Mouse (Mus musculus) hindbrain, embryonic 16.5 days (tissue): ENCODE measurements around the gene Hectd2. TPM values are rescaled to one million over a fixed set of nuclear protein-coding genes. Genes with fewer than 3 reads are reported as not detected.

Source experiments
- ATAC-seq: fragments of 200-750 bp; cut with Nextera tagmentation; 2 replicates; pipeline ENCODE4 v1.8.0; 2017; ENCODE audit warnings: moderate TSS enrichment, moderate library complexity
- H3K27ac ChIP-seq: fragments of 300-500 bp; sonication (generic); 2 replicates; pipeline ENCODE4 v1.5.1; 2014; ENCODE audit warnings: low read depth, mild to moderate bottlenecking, control low read depth, low read length, moderate library complexity
- H3K27me3 ChIP-seq: fragments of 300-500 bp; sonication (generic); replicated peaks from 2 replicates; pipeline ENCODE4 v1.6.1; 2014; ENCODE audit warnings: low read length; ENCODE audit not compliant: control insufficient read depth, insufficient read depth
- H3K36me3 ChIP-seq: fragments of 300-500 bp; sonication (generic); 2 replicates; pipeline ENCODE4 v1.6.1; 2014; ENCODE audit warnings: mild to moderate bottlenecking, low read length, moderate library complexity, mixed read lengths; ENCODE audit not compliant: control insufficient read depth, insufficient read depth
- H3K4me1 ChIP-seq: fragments of 300-500 bp; sonication (generic); 2 replicates; pipeline ENCODE4 v1.6.1; 2014; ENCODE audit warnings: low read depth, low read length; ENCODE audit not compliant: control insufficient read depth, insufficient read depth
- H3K4me2 ChIP-seq: fragments of 300-500 bp; sonication (generic); 2 replicates; pipeline ENCODE4 v1.6.1; 2014; ENCODE audit warnings: mild to moderate bottlenecking, low read length, control low read depth, moderate library complexity
- H3K4me3 ChIP-seq: fragments of 300-500 bp; sonication (generic); 2 replicates; pipeline ENCODE4 v1.5.1; 2014; ENCODE audit warnings: mild to moderate bottlenecking, low read length, control low read depth, moderate library complexity
- H3K9ac ChIP-seq: fragments of 300-500 bp; sonication (generic); 2 replicates; pipeline ENCODE4 v1.6.1; 2014; ENCODE audit warnings: low read depth, mild to moderate bottlenecking, control low read depth, low read length, moderate library complexity
- H3K9me3 ChIP-seq: fragments of 300-500 bp; sonication (generic); 2 replicates; pipeline ENCODE4 v1.6.1; 2014; ENCODE audit warnings: mild to moderate bottlenecking, low read length, moderate library complexity; ENCODE audit not compliant: control insufficient read depth
- WGBS: fragments of 180-500 bp; shearing (Covaris S2); extraction: QIAGEN DNeasy Blood & Tissue Kit; methylation state at CpG from one replicate; pipeline ENCODE4 v1.1.7; 2014; 5-methylcytosine and 5-hydroxymethylcytosine counted together
- polyA plus RNA-seq: library from polyadenylated mRNA; unstranded; fragments of >200 nt; fragmentation: Nextera tagmentation; extraction: Ambion mirVana; gene quantifications from 2 replicates; pipeline ENCODE4 v1.2.1, GENCODE M21; 2015

Gene Hectd2
- polyA plus RNA-seq, 1 experiment from 2014 or later: 8.6 TPM

- Histone ChIP-seq H3K27me3 (no peaks in the 10 kb centered on the region), H3K36me3 (no peaks in the 10 kb centered on the region), H3K4me3 (no peak overlapping the region), H3K4me2 (no peak overlapping the region), H3K9me3 (no peaks in the 10 kb centered on the region), H3K9ac (no peak overlapping the region), H3K4me1 (no peaks in the 10 kb centered on the region), H3K27ac (no peak overlapping the region)
- WGBS: 96% methylated on average over 1 of the region's 1 CpGs
- ATAC-seq: no peak
Measured at GRCm38 (mm10) chr19:36652686-36653085, 98.2 kb downstream of the Hectd2 start.

DNA sequence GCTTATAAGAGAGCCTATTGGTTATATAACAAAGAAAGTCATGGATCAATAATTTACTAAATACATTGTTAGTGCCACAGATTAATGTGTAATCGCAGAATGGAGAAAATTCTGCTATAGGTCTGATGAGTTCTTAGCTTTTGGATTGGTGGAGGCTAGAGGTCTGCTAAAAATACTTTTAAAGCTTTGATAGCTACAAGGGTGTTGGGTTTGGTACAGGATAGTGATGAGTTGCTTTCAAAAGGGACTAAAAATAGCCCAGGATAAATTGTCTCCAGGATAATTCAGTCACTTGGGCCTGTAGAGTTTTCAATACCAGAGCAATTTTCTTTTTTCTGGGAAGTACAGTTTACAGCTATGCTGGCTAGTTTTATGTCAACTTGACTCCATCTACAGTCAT is 108.3 kb downstream of the Hectd2 start:
- Histone ChIP-seq H3K27ac (no peak overlapping the region), H3K9ac (no peak overlapping the region), H3K9me3 (no peaks in the 10 kb centered on the region), H3K27me3 (no peaks in the 10 kb centered on the region), H3K4me2 (no peak overlapping the region), H3K4me1 (no peaks in the 10 kb centered on the region), H3K4me3 (no peak overlapping the region), H3K36me3 (no peaks in the 10 kb centered on the region)
- WGBS: 91% methylated on average over 1 of the region's 1 CpGs
- ATAC-seq: no peak

DNA sequence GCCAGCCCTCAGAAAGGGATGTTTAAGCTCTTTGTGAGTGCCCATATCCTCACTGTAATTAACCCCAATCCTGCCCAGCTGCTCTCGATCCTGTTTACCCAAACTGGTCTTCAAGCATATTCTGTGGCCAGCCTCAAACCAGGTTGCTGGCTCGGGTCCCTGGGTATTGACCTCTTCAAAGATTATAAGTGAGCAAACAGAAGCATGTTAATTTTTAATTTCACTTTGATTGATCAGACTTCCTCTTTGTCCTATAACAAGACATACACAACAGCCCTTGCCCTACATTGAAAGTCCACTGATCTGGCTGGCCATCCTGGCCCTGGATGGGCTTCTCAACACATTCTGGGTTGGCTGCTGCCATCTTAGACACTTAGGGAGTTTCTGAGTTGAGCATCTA is 109.5 kb downstream of the Hectd2 start:
- Histone ChIP-seq H3K4me3 (no peak overlapping the region), H3K9me3 (no peaks in the 10 kb centered on the region), H3K9ac (no peak overlapping the region), H3K27me3 (no peaks in the 10 kb centered on the region), H3K4me1 (no peaks in the 10 kb centered on the region), H3K4me2 (no peak overlapping the region), H3K27ac (no peak overlapping the region), H3K36me3 (no peaks in the 10 kb centered on the region)
- ATAC-seq: no peak
- 87% methylated on average over 2 of the region's 2 CpGs for WGBS

DNA sequence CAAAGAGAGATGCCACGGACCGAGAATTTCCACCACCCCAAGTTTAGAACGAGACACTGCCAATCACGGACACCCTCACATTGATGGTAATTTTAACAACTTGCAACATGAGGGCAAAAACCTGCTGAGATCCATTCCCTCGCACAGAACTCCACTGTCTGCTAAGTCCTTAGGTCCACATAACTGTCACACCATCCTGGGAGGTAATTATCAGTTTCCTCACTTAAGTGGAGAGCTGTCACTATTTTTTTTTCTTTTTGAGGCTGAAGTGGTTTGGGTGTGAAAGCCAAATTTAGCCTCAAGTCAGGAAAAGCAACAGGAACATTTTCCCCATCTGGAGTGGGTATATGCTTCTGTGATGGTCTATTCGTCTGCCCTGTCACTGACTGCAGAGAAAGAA is 110.0 kb downstream of the Hectd2 start:
- H3K27ac ChIP-seq: no peak overlapping the region
- 74% methylated on average over 6 of the region's 6 CpGs for WGBS
- H3K27me3 ChIP-seq: no peaks in the 10 kb centered on the region
- no peak overlapping the region for H3K4me2 ChIP-seq
- H3K36me3 ChIP-seq: no peaks in the 10 kb centered on the region
- H3K9ac ChIP-seq: no peak overlapping the region
- ATAC-seq: no peak
- no peak overlapping the region for H3K4me3 ChIP-seq
- H3K9me3 ChIP-seq: no peaks in the 10 kb centered on the region
- no peaks in the 10 kb centered on the region for H3K4me1 ChIP-seq

GRCm38 (mm10) chr19:36665206-36665605 is 110.8 kb downstream of the Hectd2 start:
- WGBS: 88% methylated on average over 7 of the region's 7 CpGs
- Histone ChIP-seq H3K4me2 (no peak overlapping the region), H3K9ac (no peak overlapping the region), H3K36me3 (no peaks in the 10 kb centered on the region), H3K9me3 (no peaks in the 10 kb centered on the region), H3K4me3 (no peak overlapping the region), H3K4me1 (no peaks in the 10 kb centered on the region), H3K27ac (no peak overlapping the region), H3K27me3 (no peaks in the 10 kb centered on the region)
- no peak for ATAC-seq

GRCm38 (mm10) chr19:36665641-36666040 is 111.2 kb downstream of the Hectd2 start:
- Histone ChIP-seq H3K4me3 (no peak overlapping the region), H3K27me3 (no peaks in the 10 kb centered on the region), H3K27ac (no peak overlapping the region), H3K4me1 (no peaks in the 10 kb centered on the region), H3K4me2 (no peak overlapping the region), H3K36me3 (no peaks in the 10 kb centered on the region), H3K9me3 (no peaks in the 10 kb centered on the region), H3K9ac (no peak overlapping the region)
- ATAC-seq: no peak
- WGBS: 78% methylated on average over 5 of the region's 5 CpGs

DNA sequence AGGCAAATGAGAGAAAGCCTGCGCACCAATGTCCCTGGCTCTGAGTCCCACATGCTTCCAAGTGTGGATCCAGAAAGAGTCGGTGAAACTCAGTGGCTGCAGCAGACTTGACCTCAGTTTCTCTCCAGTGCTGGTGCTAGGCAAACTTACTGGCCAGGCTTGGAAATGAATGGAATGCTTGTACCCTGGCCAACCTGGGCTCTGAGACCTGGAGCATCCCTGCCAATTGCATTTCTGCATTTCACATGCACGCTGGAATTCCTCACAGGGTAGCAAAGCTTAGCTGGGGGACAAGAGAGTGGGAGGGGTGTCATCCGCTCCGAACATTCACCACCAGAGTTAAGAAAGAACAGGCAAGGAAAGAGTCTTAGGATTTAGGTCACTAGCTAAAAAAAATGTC is 112.0 kb downstream of the Hectd2 start:
- ATAC-seq: no peak

DNA sequence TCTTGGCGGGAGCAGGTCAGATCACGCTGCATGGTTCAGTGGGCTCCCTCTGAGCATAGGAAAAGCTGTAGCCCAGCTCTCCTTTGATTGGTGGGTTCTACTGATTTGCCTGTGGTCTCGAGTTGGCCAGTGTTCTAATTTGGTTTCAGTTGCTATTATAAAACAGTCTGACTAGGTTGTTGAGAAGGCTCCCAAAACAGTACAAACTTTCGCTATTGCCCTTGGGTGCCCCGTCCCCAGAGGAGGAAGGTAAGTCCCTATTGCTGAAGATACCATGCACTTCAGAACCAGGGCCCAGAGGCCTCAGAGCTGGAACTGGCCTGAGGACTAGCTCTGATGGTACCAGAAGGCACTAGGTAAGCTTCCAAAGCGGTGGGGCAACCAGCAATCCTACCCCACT is 112.9 kb downstream of the Hectd2 start:
- H3K4me2 ChIP-seq: no peak overlapping the region
- no peak for ATAC-seq
- H3K9ac ChIP-seq: no peak overlapping the region
- no peaks in the 10 kb centered on the region for H3K36me3 ChIP-seq
- H3K27ac ChIP-seq: no peak overlapping the region
- H3K4me1 ChIP-seq: no peaks in the 10 kb centered on the region
- no peaks in the 10 kb centered on the region for H3K9me3 ChIP-seq
- no peaks in the 10 kb centered on the region for H3K27me3 ChIP-seq
- H3K4me3 ChIP-seq: no peak overlapping the region
- 92% methylated on average over 6 of the region's 6 CpGs for whole genome bisulfite sequencing

More for the DNA sequence above, 112.0 kb downstream of the Hectd2 start:
- WGBS: 92% methylated on average over 5 of the region's 5 CpGs
- H3K4me1 ChIP-seq: no peaks in the 10 kb centered on the region
- no peak overlapping the region for H3K27ac ChIP-seq
- H3K4me3 ChIP-seq: no peak overlapping the region
- no peak overlapping the region for H3K4me2 ChIP-seq
- H3K27me3 ChIP-seq: no peaks in the 10 kb centered on the region
- no peak overlapping the region for H3K9ac ChIP-seq
- H3K36me3 ChIP-seq: no peaks in the 10 kb centered on the region
- H3K9me3 ChIP-seq: no peaks in the 10 kb centered on the region

DNA sequence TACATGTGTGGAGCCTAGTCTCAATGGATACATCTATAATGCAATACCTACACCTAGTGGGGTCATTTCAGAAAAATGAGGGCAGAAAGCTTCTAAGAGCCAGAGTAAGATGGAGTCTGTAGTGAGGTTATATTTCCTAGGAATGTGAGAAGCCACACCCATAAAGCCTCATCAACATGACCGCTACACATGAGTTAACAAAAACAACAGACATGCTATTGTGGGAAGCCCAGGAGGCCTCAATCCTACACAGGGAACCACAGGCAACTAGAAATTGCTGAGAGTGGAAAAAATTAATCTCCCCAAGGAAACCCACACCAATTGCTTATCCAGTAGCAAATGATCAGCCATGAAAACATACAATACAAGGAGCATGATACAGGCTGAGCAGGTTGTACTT is 113.7 kb downstream of the Hectd2 start:
- Histone ChIP-seq H3K9me3 (no peaks in the 10 kb centered on the region), H3K27ac (no peak overlapping the region), H3K36me3 (no peaks in the 10 kb centered on the region), H3K27me3 (no peaks in the 10 kb centered on the region), H3K4me1 (no peaks in the 10 kb centered on the region), H3K4me3 (no peak overlapping the region), H3K9ac (no peak overlapping the region), H3K4me2 (no peak overlapping the region)
- 69% methylated on average over 1 of the region's 1 CpGs for WGBS
- ATAC-seq: no peak
